Mouse (Mus musculus) retina, postnatal 7 days (tissue): ENCODE measurements around the gene Etd.
"Not testable (repeated sequence)": the region's sequence is repeated elsewhere in the genome, so short reads cannot be mapped to it uniquely, and the experiment has no call there.

Experiments
- DNase-seq: peaks from one replicate; pipeline ENCODE4 v3.0.0-alpha.2; 2012; ENCODE audit warnings: low read depth, low spot score

Gene Etd

DNA sequence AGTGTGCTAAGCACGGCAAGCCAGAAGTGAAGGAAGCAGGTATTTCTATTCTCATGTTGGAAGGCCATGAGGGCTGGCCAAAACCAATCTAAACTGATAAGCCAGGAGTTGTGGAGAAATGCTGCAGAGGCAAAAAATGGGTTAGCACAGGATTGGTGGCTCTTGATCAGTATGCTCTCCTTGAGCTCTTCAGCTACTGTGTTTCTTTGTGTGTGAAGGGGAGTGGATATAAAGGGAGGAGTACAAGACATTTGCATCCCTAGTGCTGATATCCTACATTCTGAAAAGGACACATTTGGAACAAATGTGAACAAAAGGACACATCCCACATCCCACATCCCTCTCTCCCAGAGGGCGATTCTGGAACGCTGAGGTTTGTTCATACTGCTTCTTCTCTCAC is at the start of gene Etd:
TSS of gene Etd (plus strand) at position 301 of the 400 bp plus-strand sequence.
- no peak for DNase-seq

DNA sequence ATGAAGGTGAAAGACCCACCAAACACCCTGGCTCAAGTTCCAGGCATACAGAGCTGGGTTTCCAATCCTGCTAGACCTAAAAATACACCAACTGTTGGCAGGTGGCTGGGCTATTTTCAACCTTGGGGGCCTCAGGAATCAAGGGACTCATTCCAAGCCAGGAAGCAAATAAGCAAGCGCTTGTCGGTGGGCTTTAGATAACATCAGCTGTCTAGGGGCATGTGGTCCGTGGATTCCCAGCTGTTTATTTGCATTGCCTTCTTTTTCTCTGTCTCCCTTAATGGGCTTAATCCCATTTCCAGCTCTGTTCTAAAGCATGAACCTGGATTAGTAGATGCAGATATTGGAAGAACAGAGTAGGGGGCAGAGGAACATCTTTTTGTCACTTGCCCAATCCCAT is 48.4 kb upstream of the Etd start:
- no peak for DNase-seq

DNA sequence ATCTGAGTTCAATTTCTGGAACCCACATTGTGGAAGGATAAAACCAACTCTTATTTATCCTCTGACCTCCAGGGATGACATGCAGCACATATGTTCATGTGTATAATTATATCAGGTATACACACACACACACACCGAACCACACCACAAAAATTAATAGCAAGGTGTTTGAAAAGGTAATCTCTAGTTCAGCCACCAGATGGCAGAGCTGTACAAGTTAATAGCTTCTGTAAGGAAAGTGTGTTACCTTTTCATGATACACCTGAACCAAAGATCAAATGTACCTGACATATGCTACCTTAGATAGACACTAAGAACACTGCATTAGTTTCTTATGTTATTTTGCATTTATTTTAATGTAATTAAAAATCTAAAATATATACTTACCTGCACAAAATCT is 1.8 kb upstream of the Etd start:
- DNase-seq: no peak

DNA sequence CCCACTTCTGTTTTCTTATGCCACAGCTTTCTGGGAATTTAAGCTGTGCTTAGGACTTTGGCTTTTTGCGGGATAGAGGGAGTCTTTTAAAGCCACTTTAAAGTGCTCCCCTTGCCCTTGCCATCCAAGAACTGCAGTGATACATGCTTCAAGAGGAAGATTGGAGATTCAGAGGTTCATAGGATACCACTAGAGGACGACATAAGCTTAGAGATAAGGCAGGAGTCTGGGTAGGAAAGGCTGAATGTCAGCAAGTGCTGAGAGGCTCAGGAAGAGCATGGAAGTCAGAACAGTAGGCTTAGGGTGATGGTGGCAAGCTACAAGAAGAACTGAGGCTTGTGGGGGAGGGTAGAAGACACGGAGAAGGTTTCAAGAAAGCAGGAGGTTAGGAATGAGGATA is 24.9 kb downstream of the Etd start:
- peak; percentile 13 for DNase-seq

DNA sequence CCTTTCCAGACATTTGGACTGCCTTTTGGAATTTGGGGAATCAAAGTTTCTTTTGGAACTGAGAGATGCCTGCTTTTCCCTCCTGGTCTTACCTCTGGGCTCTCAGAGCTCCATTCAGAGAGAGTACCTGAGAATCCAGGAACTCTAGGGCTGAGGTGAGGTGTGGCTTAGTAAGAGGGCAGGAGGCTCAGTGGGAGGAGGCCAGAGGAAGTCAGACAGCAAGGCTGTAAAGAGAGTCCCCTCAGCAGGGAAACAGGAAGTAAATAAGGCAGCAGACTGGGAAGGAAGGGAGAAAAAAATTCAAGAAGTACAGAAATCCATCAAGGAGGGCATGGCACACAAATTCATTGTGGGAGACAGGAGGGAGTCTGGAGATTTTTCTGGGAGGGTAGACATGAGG is 29.5 kb downstream of the Etd start:
- DNase-seq: not testable (repeated sequence)
